Comparison of ENCODE assay signal across 10 mouse cellular contexts in genomic region chr16:62807249-62807979, GRCm38 (mm10). TPM values are rescaled to one million over a fixed set of nuclear protein-coding genes. Genes with fewer than 3 reads are reported as not detected.
A peak's percentile ranks its signal among the peaks of the same experiment; 100 is the strongest.
DNase-seq lines count a peak whose midpoint lies in the region; ATAC-seq lines count a peak whose summit lies in the region.
"Had no signal": no experiment of that assay in that cellular context is flagged by ENCODE, and none has a peak within 500 bp of the region (broad histone marks: within the 10 kb centered on the region; RNA-seq: fewer than 3 reads in every experiment).

No protein-coding gene starts in this region.

- ATAC-seq in forebrain, embryonic 11.5 days (replicated peaks; ENCODE audit: low FRiP score): peak; percentile 49
- ATAC-seq in forebrain, embryonic 14.5 days: no peak
- ATAC-seq in megakaryocyte, adult 5-6 weeks (ENCODE audit: poor library complexity, severe bottlenecking): no peak
- no peak for ATAC-seq in limb, embryonic 15.5 days (ENCODE audit: insufficient number of reproducible peaks, low FRiP score, low TSS enrichment, low read depth)

- intact Hi-C loops in gastrocnemius, postnatal 14 days (cut with DNase I; ENCODE audit: low total_unique reads): no loop called here

- no peaks in the 10 kb centered on the region for H3K27me3 ChIP-seq in forebrain, embryonic 11.5 days (ENCODE audit: control insufficient read depth, insufficient read depth, low read length)
- no peaks in the 10 kb centered on the region for H3K27me3 ChIP-seq in forebrain, embryonic 14.5 days (replicated peaks; ENCODE audit: control insufficient read depth, insufficient read depth, low read length)
- H3K27me3 ChIP-seq in megakaryocyte, embryonic 14.5 days (replicated peaks): no peaks in the 10 kb centered on the region
- no peaks in the 10 kb centered on the region for H3K27me3 ChIP-seq in limb, embryonic 15.5 days
- H3K27me3 ChIP-seq: liver, embryonic 13.5 days had no signal

- no peak overlapping the region for H3K9ac ChIP-seq in forebrain, embryonic 11.5 days (ENCODE audit: low read length)
- H3K9ac ChIP-seq in forebrain, embryonic 14.5 days (ENCODE audit: low read length): no peak overlapping the region
- H3K9ac ChIP-seq in limb, embryonic 15.5 days: no peak overlapping the region
- H3K9ac ChIP-seq: liver, embryonic 13.5 days had no signal

- 0 out of 2 replicates have a peak overlapping the region, but pooled peaks have one; percentile 3 for H3K4me2 ChIP-seq in forebrain, embryonic 11.5 days (ENCODE audit: low read depth, low read length, severe bottlenecking)
- no peak overlapping the region for H3K4me2 ChIP-seq in forebrain, embryonic 14.5 days (ENCODE audit: low read length)
- no peak overlapping the region for H3K4me2 ChIP-seq in limb, embryonic 15.5 days
- H3K4me2 ChIP-seq: liver, embryonic 13.5 days had no signal

- 56% methylated on average over 8 of the region's 8 CpGs for WGBS in forebrain, embryonic 11.5 days
- 46% methylated on average over 8 of the region's 8 CpGs for WGBS in forebrain, embryonic 14.5 days
- WGBS in limb, embryonic 15.5 days: 39% methylated on average over 8 of the region's 8 CpGs

- H3K27ac ChIP-seq in forebrain, embryonic 11.5 days (ENCODE audit: low read depth, low read length): no peak overlapping the region
- H3K27ac ChIP-seq in forebrain, embryonic 14.5 days (ENCODE audit: low read depth, low read length): no peak overlapping the region
- peak overlapping the region; percentile 48 for H3K27ac ChIP-seq in limb, embryonic 15.5 days
- H3K27ac ChIP-seq: liver, embryonic 13.5 days had no signal

- no peak for DNase-seq in forebrain, embryonic 11.5 days (ENCODE audit: low spot score)
- no peak for DNase-seq in forebrain, embryonic 14.5 days (ENCODE audit: low spot score)
- DNase-seq in thymus, postnatal 4 days: peak; percentile 47
- no peak for DNase-seq in gastrocnemius, postnatal 14 days
- DNase-seq in adrenal gland, postnatal 36 days: no peak
- DNase-seq: liver, embryonic 13.5 days had no signal

- no peak overlapping the region for H3K4me3 ChIP-seq in forebrain, embryonic 11.5 days (ENCODE audit: low read depth, low read length)
- H3K4me3 ChIP-seq in forebrain, embryonic 14.5 days (ENCODE audit: low read depth, low read length): no peak overlapping the region
- peak overlapping the region; percentile 29 for H3K4me3 ChIP-seq in megakaryocyte, embryonic 14.5 days (replicated peaks)
- H3K4me3 ChIP-seq in limb, embryonic 15.5 days: no peak overlapping the region
- H3K4me3 ChIP-seq: liver, embryonic 13.5 days had no signal

- H3K36me3 ChIP-seq in forebrain, embryonic 11.5 days (ENCODE audit: control insufficient read depth, insufficient read depth, low read length): no peaks in the 10 kb centered on the region
- H3K36me3 ChIP-seq in forebrain, embryonic 14.5 days (ENCODE audit: control insufficient read depth, insufficient read depth, low read length): peaks cover 10% of the 10 kb centered on the region; the same call in 1 of the 2 replicates
- H3K36me3 ChIP-seq in megakaryocyte, embryonic 14.5 days (replicated peaks; ENCODE audit: low read length): peaks cover 44% of the 10 kb centered on the region
- peaks cover 6% of the 10 kb centered on the region; the same call in 1 of the 2 replicates for H3K36me3 ChIP-seq in limb, embryonic 15.5 days

- H3K4me1 ChIP-seq in forebrain, embryonic 11.5 days (replicated peaks; ENCODE audit: control insufficient read depth, insufficient read depth, low read length): 0 out of 2 replicates have a peak, but pooled peaks cover 3% of the 10 kb centered on the region
- H3K4me1 ChIP-seq in forebrain, embryonic 14.5 days (ENCODE audit: control insufficient read depth, insufficient read depth, low read length): no peaks in the 10 kb centered on the region
- peaks cover 18% of the 10 kb centered on the region for H3K4me1 ChIP-seq in megakaryocyte, embryonic 14.5 days
- 0 out of 2 replicates have a peak, but pooled peaks cover 6% of the 10 kb centered on the region for H3K4me1 ChIP-seq in limb, embryonic 15.5 days

- H3K9me3 ChIP-seq in forebrain, embryonic 11.5 days (ENCODE audit: control insufficient read depth, low read length): no peaks in the 10 kb centered on the region
- H3K9me3 ChIP-seq in forebrain, embryonic 14.5 days (replicated peaks; ENCODE audit: control insufficient read depth, low read length): no peaks in the 10 kb centered on the region
- no peaks in the 10 kb centered on the region for H3K9me3 ChIP-seq in megakaryocyte, embryonic 14.5 days
- no peaks in the 10 kb centered on the region for H3K9me3 ChIP-seq in limb, embryonic 15.5 days
- H3K9me3 ChIP-seq: liver, embryonic 13.5 days had no signal

RNA-seq across cellular contexts. Expression of gene Stx19, which starts 7.1 kb away (rescaled TPM):
- polyA plus RNA-seq in forebrain, embryonic 11.5 days (2014; fragmentation: Nextera tagmentation; extraction: Ambion mirVana): 0.29 and 0.31 TPM in 2 replicates
- polyA plus RNA-seq in forebrain, embryonic 14.5 days (2014; fragmentation: Nextera tagmentation; extraction: Ambion mirVana): 0.10 TPM in 2 replicates
- polyA plus RNA-seq in megakaryocyte, embryonic 14.5 days (2012; ENCODE audit: insufficient read depth, low replicate concordance): not detected in 2 replicates
- not detected in 2 replicates for total RNA-seq in megakaryocyte, adult 5-6 weeks (2015)
- total RNA-seq in megakaryocyte, adult 5-6 weeks (2017): not detected in 2 replicates
- 1.7 and 2.1 TPM in 2 replicates for polyA plus RNA-seq in limb, embryonic 15.5 days (2015; fragmentation: Nextera tagmentation; extraction: Ambion mirVana)
- total RNA-seq in gastrocnemius, postnatal 14 days (2021): not detected
- total RNA-seq in adrenal gland, postnatal 36 days (2021): not detected
- total RNA-seq: heart, postnatal 14 days had no signal

RNA-seq across cellular contexts. Expression of gene Nsun3, which starts 20.8 kb away (rescaled TPM):
- 11.1 and 12.2 TPM in 2 replicates for polyA plus RNA-seq in forebrain, embryonic 11.5 days (2014; fragmentation: Nextera tagmentation; extraction: Ambion mirVana)
- 10.4 and 10.8 TPM in 2 replicates for polyA plus RNA-seq in forebrain, embryonic 14.5 days (2014; fragmentation: Nextera tagmentation; extraction: Ambion mirVana)
- polyA plus RNA-seq in megakaryocyte, embryonic 14.5 days (2012; ENCODE audit: insufficient read depth, low replicate concordance): 1.1 and 2.2 TPM in 2 replicates
- total RNA-seq in megakaryocyte, adult 5-6 weeks (2015): 48.5 and 51.5 TPM in 2 replicates
- 14.9 and 19.2 TPM in 2 replicates for total RNA-seq in megakaryocyte, adult 5-6 weeks (2017)
- 7.6 and 8.1 TPM in 2 replicates for polyA plus RNA-seq in limb, embryonic 15.5 days (2015; fragmentation: Nextera tagmentation; extraction: Ambion mirVana)
- 1 to 10 TPM; 5.9 to 6.1 TPM for total RNA-seq in gastrocnemius, postnatal 14 days (2021)
- 10 to 100 TPM; 11.1 to 16.9 TPM for total RNA-seq in adrenal gland, postnatal 36 days (2021)

RNA-seq across cellular contexts. Expression of gene Arl13b, which starts 39.4 kb away (rescaled TPM):
- polyA plus RNA-seq in forebrain, embryonic 11.5 days (2014; fragmentation: Nextera tagmentation; extraction: Ambion mirVana): 14.3 and 15.8 TPM in 2 replicates
- polyA plus RNA-seq in forebrain, embryonic 14.5 days (2014; fragmentation: Nextera tagmentation; extraction: Ambion mirVana): 17.6 and 18.0 TPM in 2 replicates
- polyA plus RNA-seq in megakaryocyte, embryonic 14.5 days (2012; ENCODE audit: insufficient read depth, low replicate concordance): 1.00 TPM in 1 of 2 replicates, not detected in the other
- 9.1 and 10.1 TPM in 2 replicates for total RNA-seq in megakaryocyte, adult 5-6 weeks (2015)
- 8.5 and 9.6 TPM in 2 replicates for total RNA-seq in megakaryocyte, adult 5-6 weeks (2017)
- 25.2 and 27.3 TPM in 2 replicates for polyA plus RNA-seq in limb, embryonic 15.5 days (2015; fragmentation: Nextera tagmentation; extraction: Ambion mirVana)
- total RNA-seq in gastrocnemius, postnatal 14 days (2021): 1 to 10 TPM; 6.2 to 6.7 TPM
- total RNA-seq in adrenal gland, postnatal 36 days (2021): 10 to 100 TPM; 11.4 to 12.1 TPM

RNA-seq across cellular contexts. Expression of gene Pros1, which starts 46.7 kb away (rescaled TPM):
- polyA plus RNA-seq in forebrain, embryonic 11.5 days (2014; fragmentation: Nextera tagmentation; extraction: Ambion mirVana): 14.9 and 17.0 TPM in 2 replicates
- polyA plus RNA-seq in forebrain, embryonic 14.5 days (2014; fragmentation: Nextera tagmentation; extraction: Ambion mirVana): 8.4 and 10.6 TPM in 2 replicates
- polyA plus RNA-seq in megakaryocyte, embryonic 14.5 days (2012; ENCODE audit: insufficient read depth, low replicate concordance): 6.5 and 8.4 TPM in 2 replicates
- total RNA-seq in megakaryocyte, adult 5-6 weeks (2015): 22.6 and 24.1 TPM in 2 replicates
- total RNA-seq in megakaryocyte, adult 5-6 weeks (2017): 31.0 and 36.0 TPM in 2 replicates
- polyA plus RNA-seq in limb, embryonic 15.5 days (2015; fragmentation: Nextera tagmentation; extraction: Ambion mirVana): 52.9 and 58.4 TPM in 2 replicates
- 10 to 100 TPM; 14.4 to 15.8 TPM for total RNA-seq in gastrocnemius, postnatal 14 days (2021)
- 10 to 100 TPM; 57.6 to 66.3 TPM for total RNA-seq in adrenal gland, postnatal 36 days (2021)
